Mouse (Mus musculus) heart, postnatal 10 days (tissue): Measurements from ENCODE around the gene Cfap73. TPM values are rescaled to one million over a fixed set of nuclear protein-coding genes. Genes with fewer than 3 reads are reported as not detected.

ENCODE experiments used
- DNase-seq, 2 experiments: peaks; one replicate each; pipeline ENCODE4 v3.0.0; 2021
- intact Hi-C: fragments of 180-260 bp; cut with DNase I; formaldehyde crosslinking; loops from one replicate; pipeline ENCODE4 v1.15.1; 2025
- total RNA-seq, 2 experiments: library from RNA; stranded (reverse); gene quantifications; 2 replicates each; pipeline ENCODE4 v1.2.3; 2021

Gene Cfap73
- total RNA-seq, 2 experiments from 2014 or later: not detected

DNA sequence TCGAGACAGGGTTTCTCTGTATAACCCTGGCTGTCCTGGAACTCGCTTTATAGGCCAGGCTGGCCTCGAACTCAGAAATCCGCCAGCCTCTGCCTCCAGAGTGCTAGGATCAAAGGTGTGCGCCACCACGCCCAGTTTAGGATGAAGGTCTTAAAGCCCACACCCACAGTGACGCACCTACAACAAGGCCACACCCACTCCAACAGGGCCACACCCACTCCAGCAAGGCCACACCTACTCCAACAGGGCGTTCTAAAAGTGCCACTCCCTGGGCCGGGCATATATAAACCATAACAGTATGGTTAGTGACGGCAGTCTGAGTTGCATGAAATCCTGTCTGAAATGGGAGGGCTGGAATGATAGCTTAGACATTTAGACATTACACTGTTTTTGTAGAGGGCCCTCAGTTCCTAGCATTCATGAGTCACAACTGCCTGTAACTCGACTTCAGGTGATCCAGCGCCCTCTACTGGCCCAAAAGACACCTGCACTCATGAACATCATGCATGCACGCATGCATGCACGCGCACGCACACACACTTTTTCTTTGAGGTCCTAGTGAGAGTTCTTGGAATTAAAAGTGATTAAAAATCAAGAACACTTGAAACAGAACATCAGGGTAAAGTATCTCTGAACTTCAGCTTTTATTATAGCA lies 43.6 kb downstream of the Cfap73 start:
- intact Hi-C loops: no loop called here
- DNase-seq: no peak

- DNase-seq: peak; percentile 99 to 100
- intact Hi-C loops: loop anchor here (5.0 kb wide), 1 partner anchor 81 kb away; no protein-coding TSS in a partner anchor
These were observed 45.4 kb downstream of the Cfap73 start, which contains the start of the genes Tpcn1 and Iqcd for GRCm38 (mm10) chr5:120588569-120589094. TSS of gene Tpcn1 (minus strand) at chr5:120588673. TSS of gene Iqcd (plus strand) at chr5:120589016.

GRCm38 (mm10) chr5:120587940-120588568 lies 46.0 kb downstream of the Cfap73 start:
- intact Hi-C loops: loop anchor here (2.0 to 5.0 kb wide), 2 partner anchors 21 to 81 kb away; no protein-coding TSS in a partner anchor
- DNase-seq: peak; percentile 37 to 42

DNA sequence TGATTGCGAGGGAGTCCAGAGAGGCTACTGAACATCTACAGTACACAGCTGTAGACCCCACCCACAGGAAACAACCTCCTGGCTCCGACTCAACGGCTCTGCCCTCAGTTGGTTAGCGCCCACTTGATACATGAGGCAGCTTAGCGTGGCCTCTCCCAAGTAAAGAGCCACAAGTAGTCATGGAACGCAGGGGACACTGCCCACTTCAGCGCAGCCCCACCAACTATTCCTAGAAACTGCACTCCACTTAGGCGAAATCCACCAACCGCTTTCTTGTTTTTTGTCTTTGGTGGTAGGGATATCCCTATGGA lies 46.5 kb downstream of the Cfap73 start:
- intact Hi-C loops: loop anchor here (2.0 to 5.0 kb wide), 2 partner anchors 21 to 80 kb away; no protein-coding TSS in a partner anchor
- DNase-seq: peak; percentile 57 to 62

DNA sequence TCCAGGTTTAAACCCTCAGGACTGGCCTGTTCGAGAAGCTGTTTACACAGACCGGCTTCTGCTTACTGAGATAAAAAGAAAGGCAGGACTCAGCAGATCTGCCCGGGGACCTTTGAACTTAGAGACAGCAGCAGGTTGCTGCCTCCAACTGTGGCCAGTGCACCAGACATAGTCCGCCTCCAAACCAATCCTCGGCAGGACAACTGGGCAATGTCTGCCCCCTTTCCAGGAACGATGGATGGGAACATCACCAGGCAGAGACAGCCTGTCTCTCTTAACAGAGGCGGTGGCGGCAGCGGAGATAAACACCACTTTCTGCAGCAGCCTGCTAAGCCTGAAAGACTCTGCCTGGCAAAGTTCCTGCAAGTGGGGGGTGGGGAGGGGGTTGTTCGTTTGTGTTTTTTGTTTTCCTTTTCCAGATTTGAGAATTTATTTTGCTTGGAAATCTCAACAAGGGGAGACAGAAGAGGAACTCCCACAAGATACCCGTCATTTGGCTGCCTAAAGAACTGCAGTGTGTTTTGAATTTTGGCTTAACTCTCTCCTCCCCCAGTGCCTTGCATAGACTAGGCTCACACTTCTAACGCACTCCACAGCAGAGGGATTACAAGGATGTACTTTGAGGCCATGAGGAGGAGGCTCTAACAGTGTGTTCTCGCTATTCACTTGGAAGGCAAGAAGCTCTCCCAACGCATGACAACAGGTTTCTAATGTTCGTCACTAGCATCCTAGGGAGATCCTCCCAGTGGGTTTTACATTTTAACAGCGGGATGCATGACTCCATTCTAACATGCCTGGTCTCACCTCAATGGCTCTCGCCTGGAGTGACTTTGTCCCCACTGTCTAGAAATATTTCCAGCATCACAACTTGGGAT lies 47.1 kb downstream of the Cfap73 start:
- DNase-seq: peak; percentile 50 to 53
- intact Hi-C loops: loop anchor here (2.0 to 5.0 kb wide), 2 partner anchors 20 to 80 kb away; no protein-coding TSS in a partner anchor

- DNase-seq: no peak
These were observed 49.1 kb downstream of the Cfap73 start for GRCm38 (mm10) chr5:120584968-120585367.

DNA sequence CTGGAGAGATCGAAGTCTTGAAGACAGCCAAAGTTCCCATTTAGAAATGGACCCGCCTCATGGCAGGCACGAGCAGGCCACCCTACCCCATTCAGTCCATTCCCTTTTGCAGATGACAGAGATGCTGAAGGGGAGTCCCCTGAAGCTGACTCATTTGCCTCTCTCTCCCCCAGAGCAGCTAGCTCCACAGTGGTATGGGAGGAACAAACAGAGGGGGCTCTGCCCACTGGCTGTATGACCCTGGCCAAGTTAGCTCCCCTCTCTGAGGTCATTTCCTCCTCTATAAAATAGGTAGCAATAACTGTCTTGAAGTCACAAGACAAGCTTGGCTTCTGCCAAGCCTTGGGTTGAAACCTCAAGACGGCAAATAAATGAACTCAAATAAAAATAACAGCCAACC lies 50.5 kb downstream of the Cfap73 start:
- intact Hi-C loops: no loop called here
- no peak for DNase-seq

More at GRCm38 (mm10) chr5:120584968-120585367, 49.1 kb downstream of the Cfap73 start:
- intact Hi-C loops: loop anchor here (5.0 kb wide), 1 partner anchor 78 kb away; no protein-coding TSS in a partner anchor

GRCm38 (mm10) chr5:120582002-120582401 lies 52.0 kb downstream of the Cfap73 start:
- no peak for DNase-seq
- intact Hi-C loops: no loop called here

GRCm38 (mm10) chr5:120579898-120580626 lies 54.0 kb downstream of the Cfap73 start:
- DNase-seq: no peak
- intact Hi-C loops: no loop called here

DNA sequence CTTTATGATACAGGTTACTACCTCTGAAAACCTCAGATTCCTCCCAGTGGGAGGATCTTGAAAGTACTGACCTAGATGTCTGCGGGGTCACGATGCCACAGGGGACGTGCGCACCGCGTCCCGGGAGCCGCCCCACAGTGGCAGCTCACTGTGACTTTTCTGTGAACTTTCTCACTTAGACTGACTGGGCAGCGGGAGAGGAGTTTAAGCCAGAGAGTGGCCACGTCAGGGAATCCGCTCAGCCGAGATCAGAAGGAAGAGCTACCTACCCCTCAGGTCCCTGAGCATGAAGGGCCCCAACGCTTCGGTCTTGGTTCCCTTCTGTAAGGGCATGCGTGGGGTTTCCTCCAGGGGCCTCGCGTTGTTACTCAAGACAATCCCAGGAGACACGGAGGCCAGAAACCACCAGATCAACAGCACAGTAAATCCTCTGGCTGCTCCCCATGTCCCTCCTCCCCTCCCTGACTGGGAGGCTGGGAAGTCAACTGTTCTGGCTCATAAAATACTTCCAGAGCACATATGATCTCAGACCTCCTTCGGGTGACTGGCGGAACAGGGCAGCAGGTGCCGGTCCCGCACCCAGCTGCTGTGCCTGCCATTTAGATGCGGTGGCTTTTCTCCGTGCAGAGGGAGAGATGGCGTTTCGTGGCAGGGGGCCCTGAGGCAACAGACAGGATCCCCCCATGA lies 54.7 kb downstream of the Cfap73 start:
- intact Hi-C loops: no loop called here
- peak; percentile 70 to 78 for DNase-seq

GRCm38 (mm10) chr5:120578504-120579081 lies 55.4 kb downstream of the Cfap73 start:
- intact Hi-C loops: no loop called here
- DNase-seq: peak; percentile 70 to 81

Other genes starting within 250 kb of the Cfap73 start
- not detected for gene Lhx5, start 202.5 kb downstream of the Cfap73 start, total RNA-seq
- gene Sdsl, start 161.4 kb downstream of the Cfap73 start, total RNA-seq: 10 to 100 TPM in 1 of 2 experiments, 1 to 10 TPM in 1; 9.1 to 11.2 TPM
- gene Sds, start 157.7 kb downstream of the Cfap73 start, total RNA-seq: not detected
- 10 to 100 TPM; 45.6 to 45.8 TPM for gene Plbd2, start 130.6 kb downstream of the Cfap73 start, total RNA-seq
- gene Slc8b1, start 123.1 kb downstream of the Cfap73 start, total RNA-seq: 10 to 100 TPM in 1 of 2 experiments, 1 to 10 TPM in 1; 8.3 to 12.6 TPM
- gene Tpcn1, start 45.6 kb downstream of the Cfap73 start, total RNA-seq: 10 to 100 TPM; 33.0 to 38.7 TPM
- gene Iqcd, start 45.2 kb downstream of the Cfap73 start, total RNA-seq: under 1 TPM in 1 of 2 experiments, not detected in 1; 0.17 TPM
- gene Rita1, start 21.6 kb downstream of the Cfap73 start, total RNA-seq: 10 to 100 TPM; 12.7 to 13.1 TPM
- 10 to 100 TPM; 27.1 to 28.3 TPM for gene Ddx54, start 21.5 kb downstream of the Cfap73 start, total RNA-seq
- gene Rasal1, start 14.6 kb upstream of the Cfap73 start, total RNA-seq: under 1 TPM; 0.15 to 0.31 TPM
- 1 to 10 TPM in 1 of 2 experiments, under 1 TPM in 1; 0.99 to 1.5 TPM for gene Dtx1, start 77.7 kb upstream of the Cfap73 start, total RNA-seq
- gene Oas2, start 115.6 kb upstream of the Cfap73 start, total RNA-seq: under 1 TPM; 0.07 to 0.10 TPM
- gene Oas3, start 143.4 kb upstream of the Cfap73 start, total RNA-seq: under 1 TPM in 1 of 2 experiments, not detected in 1; 0.12 TPM
- gene Oas1e, start 161.3 kb upstream of the Cfap73 start, total RNA-seq: not detected
- under 1 TPM; 0.69 TPM for gene Oas1c, start 178.3 kb upstream of the Cfap73 start, total RNA-seq
- gene Oas1f, start 213.1 kb upstream of the Cfap73 start, total RNA-seq: not detected
- not detected for gene Oas1h, start 227.2 kb upstream of the Cfap73 start, total RNA-seq